Mouse (Mus musculus) ES-E14 (cell line): ENCODE results near the gene Slc6a6.

ENCODE experiments used
- HCFC1 ChIP-seq: IDR thresholded peaks from 2 replicates; pipeline ENCODE4 v1.6.1; 2012; ENCODE audit warnings: low read length, inconsistent platforms, borderline replicate concordance; ENCODE audit not compliant: insufficient read depth
- ZNF384 ChIP-seq: IDR thresholded peaks from 2 replicates; pipeline ENCODE4 v1.6.1; 2012; ENCODE audit warnings: low read depth, low read length, inconsistent platforms

- no peak for TF ChIP-seq ZNF384
- no peak for TF ChIP-seq HCFC1
Observed at GRCm38 (mm10) chr6:91700823-91701621, 17.2 kb downstream of the Slc6a6 start.
